In genomic region chr5:135651536-135651935, GRCm38 (mm10) we compare ENCODE assay signal across 14 mouse cellular contexts.
"Had no signal": no experiment of that assay in that cellular context is flagged by ENCODE, and none has a peak within 500 bp of the region (broad histone marks: within the 10 kb centered on the region; RNA-seq: fewer than 3 reads in every experiment).

No protein-coding gene starts in this region.

- H3K9me3 ChIP-seq: limb, embryonic 15.5 days; midbrain, embryonic 12.5 days; stomach, embryonic 15.5 days had no signal

- H3K4me3 ChIP-seq: left cerebral cortex, adult 2 months; limb, embryonic 15.5 days; midbrain, embryonic 12.5 days; neural tube, embryonic 13.5 days; stomach, embryonic 15.5 days had no signal

- ATAC-seq: intestine, postnatal 0 days; midbrain, embryonic 16.5 days had no signal

- H3K27me3 ChIP-seq: limb, embryonic 15.5 days; midbrain, embryonic 12.5 days; neural tube, embryonic 13.5 days; stomach, embryonic 15.5 days had no signal

- H3K4me1 ChIP-seq: limb, embryonic 15.5 days; midbrain, embryonic 12.5 days; neural tube, embryonic 13.5 days; stomach, embryonic 15.5 days had no signal

- H3K9ac ChIP-seq: limb, embryonic 15.5 days; liver, embryonic 14.5 days; lung, embryonic 14.5 days; midbrain, embryonic 12.5 days; neural tube, embryonic 13.5 days; stomach, embryonic 15.5 days had no signal

- H3K4me2 ChIP-seq: limb, embryonic 15.5 days; lung, embryonic 14.5 days; midbrain, embryonic 12.5 days; neural tube, embryonic 13.5 days; stomach, embryonic 15.5 days had no signal

- DNase-seq: kidney, adult 9 months; kidney, postnatal 25 days; lung, embryonic 14.5 days; retina, postnatal 1 day; right cerebral cortex, postnatal 14 days; thymus, postnatal 36 days had no signal

- H3K27ac ChIP-seq: left cerebral cortex, adult 2 months; limb, embryonic 15.5 days; liver, embryonic 14.5 days; midbrain, embryonic 12.5 days; neural tube, embryonic 13.5 days; stomach, embryonic 15.5 days had no signal

- H3K36me3 ChIP-seq: limb, embryonic 15.5 days; midbrain, embryonic 12.5 days; neural tube, embryonic 13.5 days; stomach, embryonic 15.5 days had no signal
